Mouse (Mus musculus) stomach, embryonic 16.5 days (tissue): ENCODE results near the gene Csdc2. TPM values are rescaled to one million over a fixed set of nuclear protein-coding genes. Genes with fewer than 3 reads are reported as not detected.
"Not testable (repeated sequence)": the region's sequence is repeated elsewhere in the genome, so short reads cannot be mapped to it uniquely, and the experiment has no call there.

ENCODE experiments used
- ATAC-seq: fragments of 200-750 bp; cut with Nextera tagmentation; 2 replicates; pipeline ENCODE4 v1.8.0; 2017; ENCODE audit warnings: moderate number of reproducible peaks, moderate TSS enrichment; ENCODE audit not compliant: insufficient read depth, low FRiP score
- H3K27ac ChIP-seq: fragments of 300-500 bp; sonication (generic); 2 replicates; pipeline ENCODE4 v1.5.1; 2014; ENCODE audit warnings: low read length
- H3K27me3 ChIP-seq: fragments of 300-500 bp; sonication (generic); 2 replicates; pipeline ENCODE4 v1.6.1; 2014; ENCODE audit warnings: low read length, control low read depth, mixed read lengths; ENCODE audit not compliant: control insufficient read depth, insufficient read depth
- H3K36me3 ChIP-seq: fragments of 300-500 bp; sonication (generic); 2 replicates; pipeline ENCODE4 v1.6.1; 2014; ENCODE audit warnings: low read length; ENCODE audit not compliant: control insufficient read depth, insufficient read depth
- H3K4me1 ChIP-seq: fragments of 300-500 bp; sonication (generic); 2 replicates; pipeline ENCODE4 v1.6.1; 2014; ENCODE audit warnings: low read length, control low read depth, mixed read lengths; ENCODE audit not compliant: control insufficient read depth, insufficient read depth
- H3K4me2 ChIP-seq: fragments of 300-500 bp; sonication (generic); 2 replicates; pipeline ENCODE4 v1.6.1; 2014; ENCODE audit warnings: low read depth, low read length, mixed read lengths
- H3K4me3 ChIP-seq: fragments of 300-500 bp; sonication (generic); replicated peaks from 2 replicates; pipeline ENCODE4 v1.5.1; 2014; ENCODE audit warnings: mild to moderate bottlenecking, low read length
- H3K9ac ChIP-seq: fragments of 300-500 bp; sonication (generic); 2 replicates; pipeline ENCODE4 v1.6.1; 2014; ENCODE audit warnings: low read length
- H3K9me3 ChIP-seq: fragments of 300-500 bp; sonication (generic); replicated peaks from 2 replicates; pipeline ENCODE4 v1.6.1; 2016; ENCODE audit warnings: low read length, control low read depth; ENCODE audit not compliant: control insufficient read depth
- WGBS: fragments of 180-500 bp; shearing (Covaris S2); extraction: QIAGEN DNeasy Blood & Tissue Kit; methylation state at CpG from one replicate; pipeline ENCODE4 v1.1.7; 2014; 5-methylcytosine and 5-hydroxymethylcytosine counted together
- polyA plus RNA-seq: library from polyadenylated mRNA; unstranded; fragments of >200 nt; fragmentation: Nextera tagmentation; extraction: Ambion mirVana; gene quantifications from 2 replicates; pipeline ENCODE4 v1.2.1, GENCODE M21; 2015

The Csdc2 gene
- polyA plus RNA-seq, 1 experiment from 2014 or later, result 17.1 TPM

DNA sequence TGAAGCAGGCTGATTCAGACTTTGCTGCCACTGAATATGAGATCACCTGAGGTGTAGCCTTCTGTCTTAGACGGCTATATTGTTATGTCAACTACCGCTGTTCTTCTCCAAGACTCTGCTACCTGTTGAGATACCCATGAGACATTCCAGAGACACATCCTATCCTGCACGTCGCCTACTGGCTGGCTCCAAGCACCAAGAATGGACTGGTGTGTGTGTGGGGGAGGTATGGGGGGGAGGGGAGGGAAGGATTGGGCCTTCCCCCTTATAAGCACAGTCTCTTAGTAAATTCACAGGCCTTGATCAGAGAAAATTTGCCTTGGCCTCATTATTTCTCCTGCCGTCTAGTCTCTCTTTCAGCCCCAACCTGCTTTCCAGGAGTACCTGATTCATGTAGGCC is 31.3 kb downstream of the Csdc2 start:
- Histone ChIP-seq H3K36me3 (no peaks in the 10 kb centered on the region), H3K4me1 (no peaks in the 10 kb centered on the region), H3K4me3 (no peak overlapping the region), H3K27ac (no peak overlapping the region), H3K4me2 (no peak overlapping the region), H3K27me3 (no peaks in the 10 kb centered on the region), H3K9me3 (no peaks in the 10 kb centered on the region), H3K9ac (no peak overlapping the region)
- ATAC-seq, result no peak
- WGBS, result 85% methylated on average over 5 of the region's 5 CpGs

DNA sequence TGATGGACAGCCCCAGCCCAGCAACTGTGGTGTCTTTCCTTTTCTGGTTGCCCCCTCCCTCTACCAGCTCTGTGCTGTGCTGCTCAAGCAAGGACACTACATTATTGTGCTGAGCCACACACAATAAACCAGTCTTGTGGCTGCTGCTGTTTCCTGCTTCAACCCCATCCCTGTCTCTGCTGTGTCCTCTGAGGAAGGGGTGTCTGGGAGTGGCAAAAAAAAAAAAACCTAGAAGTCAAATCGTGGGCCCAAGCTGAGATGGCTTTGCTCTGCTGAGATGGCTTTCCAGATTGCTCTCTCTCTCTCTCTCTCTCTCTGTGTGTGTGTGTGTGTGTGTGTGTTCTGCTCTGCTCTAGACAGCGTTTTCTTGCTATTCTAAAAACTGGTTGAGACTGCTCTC is 31.9 kb downstream of the Csdc2 start:
- no peaks in the 10 kb centered on the region for H3K9me3 ChIP-seq
- H3K4me2 ChIP-seq, result no peak overlapping the region
- H3K27ac ChIP-seq, result no peak overlapping the region
- WGBS, result 52% methylated on average over 2 of the region's 2 CpGs
- H3K27me3 ChIP-seq, result no peaks in the 10 kb centered on the region
- H3K4me1 ChIP-seq, result no peaks in the 10 kb centered on the region
- no peak overlapping the region for H3K9ac ChIP-seq
- no peak for ATAC-seq
- no peaks in the 10 kb centered on the region for H3K36me3 ChIP-seq
- no peak overlapping the region for H3K4me3 ChIP-seq

DNA sequence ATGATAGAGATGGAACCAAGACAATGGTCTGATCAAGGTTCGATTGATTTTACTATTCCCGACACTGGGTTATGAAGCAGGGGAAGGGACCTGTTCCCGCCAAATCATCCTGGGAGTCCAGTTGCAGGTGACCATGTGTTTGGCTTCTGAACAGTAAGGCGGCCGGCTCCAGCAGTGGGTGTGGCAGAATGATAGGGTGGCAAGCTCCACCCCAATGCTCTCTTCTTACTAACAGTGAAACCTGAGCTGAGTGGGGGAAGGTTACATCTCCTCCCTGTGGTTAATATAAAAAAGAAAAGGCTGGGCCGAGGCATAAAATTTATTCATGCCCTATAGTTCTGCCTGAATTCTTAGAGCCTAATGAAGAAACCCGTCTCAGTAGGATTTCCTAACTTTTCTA is 32.6 kb downstream of the Csdc2 start:
- no peaks in the 10 kb centered on the region for H3K4me1 ChIP-seq
- no peak overlapping the region for H3K4me3 ChIP-seq
- H3K9me3 ChIP-seq, result no peaks in the 10 kb centered on the region
- WGBS, result 50% methylated on average over 7 of the region's 7 CpGs
- no peak overlapping the region for H3K27ac ChIP-seq
- H3K9ac ChIP-seq, result no peak overlapping the region
- no peaks in the 10 kb centered on the region for H3K36me3 ChIP-seq
- no peak for ATAC-seq
- no peaks in the 10 kb centered on the region for H3K27me3 ChIP-seq
- no peak overlapping the region for H3K4me2 ChIP-seq

GRCm38 (mm10) chr15:81969635-81970034 is 33.1 kb downstream of the Csdc2 start:
- H3K9me3 ChIP-seq, H3K36me3 ChIP-seq, H3K27ac ChIP-seq, H3K4me1 ChIP-seq, ATAC-seq, H3K4me3 ChIP-seq, H3K9ac ChIP-seq, H3K4me2 ChIP-seq, H3K27me3 ChIP-seq: not testable (repeated sequence)
- WGBS, result 75% methylated on average over 6 of the region's 6 CpGs

DNA sequence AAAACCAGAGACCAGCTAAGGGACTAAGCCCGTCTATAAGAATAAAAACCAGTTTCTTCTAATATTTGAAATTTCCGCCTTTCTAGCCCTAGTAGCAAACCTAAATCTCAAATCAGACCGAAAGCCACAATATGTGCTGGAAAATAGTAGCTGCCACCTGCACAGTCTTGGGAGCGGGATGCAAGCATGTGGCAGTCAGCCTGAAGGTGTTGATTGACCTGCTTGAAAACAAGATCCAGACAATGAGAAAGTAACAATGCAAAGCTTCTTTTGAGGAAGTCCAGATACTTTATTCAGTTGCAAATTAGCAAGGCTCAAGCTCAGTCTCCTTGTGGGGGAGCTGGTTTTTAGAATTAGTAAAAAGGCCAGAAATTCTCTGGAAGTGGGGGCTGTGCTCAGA is 33.9 kb downstream of the Csdc2 start:
- H3K9me3 ChIP-seq, H3K36me3 ChIP-seq, H3K9ac ChIP-seq, ATAC-seq, H3K4me2 ChIP-seq, H3K4me1 ChIP-seq, H3K27ac ChIP-seq, H3K27me3 ChIP-seq, H3K4me3 ChIP-seq: not testable (repeated sequence)
- 95% methylated on average over 4 of the region's 4 CpGs for WGBS

DNA sequence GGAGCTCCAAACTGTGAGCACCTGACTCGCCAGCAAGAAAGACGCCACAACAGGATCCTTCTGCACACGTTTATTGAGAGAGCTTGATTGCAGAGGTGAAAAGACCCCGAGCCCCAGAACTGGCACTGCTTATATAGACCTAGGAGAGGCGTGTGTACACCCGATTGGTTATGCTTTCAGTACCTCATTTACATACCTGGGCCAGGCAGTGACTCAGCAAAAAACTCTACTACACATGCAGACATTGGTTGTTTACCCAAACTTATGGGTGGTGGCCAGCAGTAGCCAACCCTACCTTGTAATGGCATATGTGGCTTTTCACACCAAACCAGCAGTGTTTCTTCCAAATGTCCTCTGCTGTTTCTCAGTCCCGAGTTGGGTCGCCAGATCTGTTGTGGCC is 38.6 kb downstream of the Csdc2 start:
- WGBS, result 91% methylated on average over 8 of the region's 8 CpGs
- H3K9ac ChIP-seq, result not testable (repeated sequence)

DNA sequence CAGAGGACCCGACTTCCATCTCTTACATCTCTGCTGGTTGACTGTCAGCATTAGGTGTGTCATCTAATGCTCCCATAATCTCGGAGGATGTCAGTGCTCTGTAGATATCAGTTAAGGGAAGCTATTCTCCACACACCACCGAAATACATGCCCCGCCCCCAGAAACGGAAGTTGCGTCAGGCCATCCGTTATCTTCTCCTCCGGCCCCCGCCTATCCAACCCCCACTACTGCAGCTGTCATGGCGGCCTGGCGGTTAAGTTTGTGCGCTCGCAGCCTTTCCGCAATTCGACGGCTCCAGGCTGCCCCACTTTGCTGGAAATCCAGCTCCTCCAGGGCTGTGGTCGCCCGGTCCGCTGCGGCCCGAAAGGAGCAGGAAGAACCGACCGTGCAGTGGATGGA is 43.8 kb downstream of the Csdc2 start, which contains the start of gene 1700029P11Rik:
TSS of gene 1700029P11Rik (plus strand) at position 220 of the 400 bp plus-strand sequence.
- H3K27ac ChIP-seq, result no peak within 1 kb of the TSS
- no peaks in the 10 kb centered on the region for H3K4me1 ChIP-seq
- H3K4me2 ChIP-seq, result no peak within 1 kb of the TSS
- no peaks in the 10 kb centered on the region for H3K36me3 ChIP-seq
- H3K9ac ChIP-seq, result no peak within 1 kb of the TSS
- H3K9me3 ChIP-seq, result no peaks in the 10 kb centered on the region
- no peak within 1 kb of the TSS for H3K4me3 ChIP-seq
- H3K27me3 ChIP-seq, result no peaks in the 10 kb centered on the region
- ATAC-seq, result no peak
- 95% methylated on average over 23 of the region's 23 CpGs for WGBS

More for the DNA sequence above, 38.6 kb downstream of the Csdc2 start:
- not testable (repeated sequence) for H3K4me2 ChIP-seq, H3K27me3 ChIP-seq, H3K9me3 ChIP-seq, H3K27ac ChIP-seq, H3K36me3 ChIP-seq, H3K4me3 ChIP-seq, ATAC-seq, H3K4me1 ChIP-seq

DNA sequence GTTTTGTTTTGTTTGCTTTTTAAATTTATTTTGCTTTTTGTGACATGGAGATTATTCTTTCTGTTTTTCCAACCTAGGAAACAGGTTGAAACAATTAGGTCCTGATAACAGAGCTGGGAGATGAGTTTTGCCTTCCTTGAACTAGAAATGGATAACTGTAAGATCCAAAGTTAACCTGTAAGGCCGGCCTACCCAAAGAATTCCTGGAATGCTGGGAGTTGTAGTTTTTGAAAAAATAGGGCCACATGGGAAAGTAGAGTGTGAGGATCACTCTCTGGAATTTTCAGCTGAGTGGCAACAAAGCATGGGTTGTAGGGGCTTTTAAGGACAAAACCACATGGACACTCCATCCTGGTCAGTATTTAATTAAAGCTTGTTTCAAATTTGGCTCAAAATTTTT is 45.6 kb downstream of the Csdc2 start:
- no peaks in the 10 kb centered on the region for H3K36me3 ChIP-seq
- H3K9me3 ChIP-seq, result no peaks in the 10 kb centered on the region
- 58% methylated on average over 1 of the region's 1 CpGs for WGBS
- no peak overlapping the region for H3K9ac ChIP-seq
- H3K27ac ChIP-seq, result no peak overlapping the region
- H3K27me3 ChIP-seq, result no peaks in the 10 kb centered on the region
- no peak for ATAC-seq
- H3K4me3 ChIP-seq, result no peak overlapping the region
- H3K4me1 ChIP-seq, result no peaks in the 10 kb centered on the region
- no peak overlapping the region for H3K4me2 ChIP-seq

- 60% methylated on average over 2 of the region's 2 CpGs for WGBS
- Histone ChIP-seq H3K4me1 (no peaks in the 10 kb centered on the region), H3K27ac (no peak overlapping the region), H3K4me3 (no peak overlapping the region), H3K27me3 (no peaks in the 10 kb centered on the region), H3K9me3 (no peaks in the 10 kb centered on the region), H3K4me2 (no peak overlapping the region), H3K9ac (no peak overlapping the region), H3K36me3 (no peaks in the 10 kb centered on the region)
- ATAC-seq, result no peak
These were observed 49.0 kb downstream of the Csdc2 start for GRCm38 (mm10) chr15:81985267-81986161.
